Mouse (Mus musculus): ENCODE measurements around the gene Dnaaf3.

The Dnaaf3 gene

GRCm38 (mm10) chr7:4498251-4498650, 34.0 kb downstream of the Dnaaf3 start:
- DNase-seq (ENCODE audit: low spot score): no peak

DNA sequence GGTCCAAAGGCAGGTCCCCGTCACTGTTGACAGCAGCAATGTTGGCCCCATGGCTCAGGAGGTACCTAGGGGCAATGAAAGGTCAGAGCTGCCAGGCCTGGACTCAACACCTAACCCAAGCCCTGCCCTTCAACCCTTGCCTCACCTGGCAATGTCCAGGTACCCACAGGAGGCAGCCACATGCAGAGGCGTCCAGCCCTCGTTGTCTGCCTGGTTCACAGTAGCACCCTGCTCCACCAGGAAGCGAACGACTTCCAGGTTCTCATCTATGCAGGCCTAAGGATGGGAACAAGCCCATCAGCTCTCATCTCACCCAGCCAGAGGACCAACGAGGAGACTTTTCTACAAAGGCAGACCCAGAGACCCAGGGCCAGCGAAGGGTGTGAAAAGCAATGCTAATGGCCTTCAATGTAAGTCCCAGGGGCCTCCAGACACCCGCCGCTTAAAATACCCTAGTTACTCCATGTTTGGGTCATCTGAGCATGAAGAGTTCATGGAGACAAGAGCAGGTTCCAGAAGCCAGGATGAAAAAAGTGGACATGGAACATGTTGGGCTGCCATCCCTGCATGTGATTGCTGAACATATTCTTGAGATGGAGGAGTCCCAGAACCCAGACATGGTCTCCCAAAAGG, 34.9 kb downstream of the Dnaaf3 start:
- DNase-seq (ENCODE audit: low spot score): no peak

DNA sequence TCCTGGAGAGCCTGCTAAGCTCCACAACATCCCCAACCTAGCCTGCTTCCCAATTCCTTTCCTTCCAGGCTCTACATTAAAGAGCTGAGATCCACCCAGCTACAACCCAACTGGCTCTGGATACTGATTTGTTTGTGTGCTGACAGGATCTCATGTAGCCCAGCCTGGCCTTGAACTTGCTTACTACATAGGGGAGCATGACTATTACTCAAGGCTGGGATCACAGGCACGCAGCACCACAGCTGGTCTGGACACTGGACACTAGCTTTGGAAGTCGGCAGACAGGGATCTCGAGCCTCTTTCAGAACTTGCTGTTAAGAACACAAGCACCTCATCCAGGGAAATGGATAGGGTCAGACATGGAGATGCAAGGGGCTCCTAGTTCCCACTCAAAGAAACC, 35.8 kb downstream of the Dnaaf3 start:
- DNase-seq (ENCODE audit: low spot score): no peak

DNA sequence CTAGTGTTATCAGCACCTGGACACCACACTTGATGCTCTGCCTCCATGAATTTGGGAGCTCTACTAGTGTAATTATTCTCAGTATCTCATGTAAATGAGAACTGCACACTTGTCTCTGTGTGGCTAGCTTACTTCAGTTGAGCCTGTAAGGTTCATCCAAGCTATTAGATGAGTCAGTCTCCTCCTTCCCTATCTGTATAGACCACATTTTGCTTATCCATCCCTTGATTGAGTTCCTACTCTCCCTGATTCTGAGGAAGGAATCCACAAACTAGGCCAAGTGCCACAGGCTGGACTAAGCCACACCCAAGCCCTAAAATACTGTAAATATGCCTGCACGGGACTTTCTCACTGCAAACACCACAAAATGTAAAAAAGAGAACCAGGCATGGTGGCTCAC, 38.3 kb downstream of the Dnaaf3 start:
- DNase-seq (ENCODE audit: low spot score): no peak

DNA sequence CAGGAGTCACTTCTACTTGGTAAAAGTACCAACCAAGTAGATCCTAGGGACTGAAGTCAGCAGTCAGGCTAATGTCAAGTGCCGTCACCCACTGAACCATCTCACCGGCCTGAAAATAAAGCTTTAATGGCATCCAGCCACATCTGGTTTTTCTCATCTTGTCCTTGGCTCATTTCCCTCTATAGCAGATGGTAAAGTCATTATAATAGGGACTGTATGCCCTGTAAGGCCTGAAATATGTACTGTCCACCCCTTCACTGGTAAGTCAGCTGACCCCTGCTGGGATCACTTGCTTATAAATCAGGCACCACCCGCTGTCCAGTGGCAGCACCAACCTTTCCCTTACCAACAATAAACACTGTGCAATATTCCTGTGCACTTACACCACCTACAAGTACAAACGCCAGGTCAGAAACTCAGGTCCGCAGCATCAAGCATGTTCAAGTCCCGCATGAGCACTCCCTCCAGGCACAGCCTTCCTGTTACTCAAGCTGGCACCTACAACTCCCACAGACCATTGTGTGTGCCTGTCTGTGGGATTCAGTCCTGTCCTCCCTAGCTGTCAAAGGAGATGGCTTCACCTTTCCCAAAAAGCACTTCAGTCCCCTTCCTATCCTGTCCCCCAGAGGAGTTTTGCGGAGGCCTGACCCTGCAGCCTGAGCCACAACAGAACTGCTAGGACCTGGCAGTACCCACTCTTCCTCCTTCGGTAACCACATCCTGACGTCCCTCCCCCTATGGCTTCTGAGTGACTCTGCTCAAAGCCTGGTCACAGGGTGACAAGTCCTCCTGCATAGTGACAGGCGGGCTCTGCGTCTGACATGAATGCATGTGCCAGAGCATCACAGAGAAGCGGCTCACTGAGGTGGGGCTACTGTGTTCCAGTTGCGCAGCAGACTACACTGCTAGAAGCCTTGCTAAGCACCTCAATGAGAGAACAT, 39.7 kb downstream of the Dnaaf3 start:
- no peak for DNase-seq (ENCODE audit: low spot score)

GRCm38 (mm10) chr7:4491308-4491707, 40.9 kb downstream of the Dnaaf3 start:
- DNase-seq (ENCODE audit: low spot score): no peak

DNA sequence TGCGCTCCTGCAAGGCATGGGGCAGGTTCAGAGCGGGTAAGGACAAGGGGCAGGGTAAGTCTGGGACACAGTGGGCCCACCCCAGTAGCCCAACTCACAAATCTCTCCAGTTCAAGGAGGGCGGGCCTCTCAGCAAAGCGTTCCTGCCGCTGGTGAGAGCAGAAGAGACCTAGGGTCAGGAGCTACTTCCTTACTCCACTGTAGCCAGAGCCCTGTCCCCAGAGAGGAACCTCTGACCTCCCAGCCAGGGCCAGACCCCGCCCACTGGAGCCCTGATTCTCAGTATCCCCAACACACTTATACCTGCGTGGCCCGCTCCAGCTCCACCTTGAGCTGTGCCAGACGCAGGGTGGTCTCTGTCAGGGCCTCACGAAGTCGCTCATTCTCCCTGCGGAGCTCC, 50.0 kb downstream of the Dnaaf3 start:
- no peak for DNase-seq (ENCODE audit: low spot score)

DNA sequence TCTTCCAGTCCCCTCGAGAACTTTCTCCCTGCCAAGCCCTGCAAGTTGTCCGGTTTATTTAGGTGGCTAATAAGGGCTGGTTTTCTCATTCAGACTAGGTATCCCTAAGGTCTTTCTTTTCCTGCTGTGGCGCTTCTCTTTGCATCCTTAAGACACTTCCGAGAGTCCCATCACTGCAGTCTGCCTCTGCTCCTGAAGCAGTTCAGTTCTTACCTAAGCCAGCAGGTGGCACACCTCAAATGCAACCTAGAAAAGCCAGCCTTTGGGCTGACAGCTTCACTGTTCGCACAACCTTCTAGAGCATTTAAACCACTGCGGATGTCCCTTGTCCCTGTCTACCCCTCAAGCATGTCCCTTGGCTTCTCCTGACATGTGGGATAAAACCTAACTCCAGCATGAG, 52.6 kb downstream of the Dnaaf3 start:
- no peak for DNase-seq (ENCODE audit: low spot score)

DNA sequence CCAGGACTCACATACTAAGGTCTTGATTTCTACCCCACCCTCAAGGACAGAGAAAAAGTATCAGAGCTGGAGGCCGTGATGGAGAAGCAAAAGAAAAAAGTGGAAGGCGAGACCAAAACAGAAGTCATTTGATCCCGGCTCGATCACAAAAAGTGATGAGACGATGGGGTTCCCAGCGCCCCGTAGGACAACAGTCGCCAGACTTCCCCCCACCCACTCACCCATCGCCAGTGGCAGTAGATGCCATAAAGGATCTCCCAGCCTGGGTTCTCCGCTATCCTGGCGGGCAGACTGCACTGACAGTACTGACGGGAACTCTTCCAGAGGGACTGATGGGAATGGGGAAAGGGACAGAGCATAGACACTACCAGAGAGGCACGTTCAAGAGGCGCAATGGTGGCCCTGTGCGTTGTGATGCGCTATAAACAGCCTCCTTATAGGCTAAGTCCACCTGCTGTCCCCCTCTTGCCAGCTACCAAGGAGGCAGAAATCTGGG, 53.4 kb downstream of the Dnaaf3 start:
- no peak for DNase-seq (ENCODE audit: low spot score)

DNA sequence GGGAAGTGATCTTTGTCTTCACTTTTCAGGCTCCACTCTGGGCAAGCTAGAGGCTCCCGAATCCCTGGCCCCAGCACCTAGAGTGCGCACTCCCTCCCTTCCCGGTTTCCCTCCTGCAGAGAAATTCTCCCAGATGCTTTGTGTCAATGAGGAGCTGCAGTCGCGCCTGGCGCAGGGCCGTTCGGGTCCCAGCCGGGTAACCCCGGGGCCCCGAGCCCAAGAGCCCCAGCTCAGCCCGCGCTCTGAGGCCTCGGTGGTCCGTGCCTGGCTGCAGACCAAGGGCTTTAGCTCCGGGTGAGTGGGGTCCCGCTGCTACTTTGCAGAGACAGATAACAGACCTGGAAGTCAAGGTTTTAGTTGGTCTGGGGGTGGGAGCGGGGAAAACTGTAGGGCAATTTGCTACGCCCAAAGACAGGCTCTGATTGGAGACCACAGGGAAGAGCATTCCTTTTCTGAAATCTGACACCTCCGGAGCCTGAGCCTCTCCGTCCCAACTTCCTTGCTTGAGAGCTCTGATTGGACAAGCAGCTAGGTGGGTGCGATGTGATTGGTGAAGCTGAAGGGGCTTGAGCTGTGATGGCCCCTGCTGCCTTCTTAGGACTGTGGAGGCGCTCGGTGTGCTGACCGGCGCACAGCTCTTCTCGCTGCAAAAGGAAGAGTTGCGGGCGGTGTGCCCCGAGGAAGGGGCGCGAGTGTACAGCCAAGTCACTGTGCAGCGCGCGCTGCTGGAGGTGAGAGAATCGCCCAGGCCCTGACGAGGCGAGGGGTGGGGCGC, 54.0 kb downstream of the Dnaaf3 start:
- DNase-seq (ENCODE audit: low spot score): no peak

- no peak for DNase-seq (ENCODE audit: low spot score)
Measured at GRCm38 (mm10) chr7:4473940-4474339, 58.3 kb downstream of the Dnaaf3 start.
